Mouse (Mus musculus) heart, embryonic 10.5 days (tissue): ENCODE results near the gene Napsa. TPM values are rescaled to one million over a fixed set of nuclear protein-coding genes. Genes with fewer than 3 reads are reported as not detected.

Source experiments
- DNase-seq: peaks from one replicate; pipeline ENCODE4 v3.0.0-alpha.2; 2017; ENCODE audit warnings: low spot score
- H3K27ac ChIP-seq: fragments of 300-500 bp; sonication (generic); 2 replicates; pipeline ENCODE4 v1.5.1; 2016; ENCODE audit warnings: mild to moderate bottlenecking
- H3K27me3 ChIP-seq: fragments of 300-500 bp; sonication (generic); 2 replicates; pipeline ENCODE4 v1.6.1; 2016; ENCODE audit warnings: mild to moderate bottlenecking; ENCODE audit not compliant: poor library complexity, insufficient read depth, severe bottlenecking
- H3K36me3 ChIP-seq: fragments of 300-500 bp; sonication (generic); 2 replicates; pipeline ENCODE4 v1.6.1; 2016; ENCODE audit warnings: mild to moderate bottlenecking, moderate library complexity
- H3K4me1 ChIP-seq: fragments of 300-500 bp; sonication (generic); 2 replicates; pipeline ENCODE4 v1.6.1; 2016; ENCODE audit warnings: mild to moderate bottlenecking
- H3K4me3 ChIP-seq: fragments of 300-500 bp; sonication (generic); 2 replicates; pipeline ENCODE4 v1.5.1; 2016; ENCODE audit warnings: mild to moderate bottlenecking, moderate library complexity
- H3K9me3 ChIP-seq: fragments of 300-500 bp; sonication (generic); 2 replicates; pipeline ENCODE4 v1.6.1; 2016; ENCODE audit warnings: mild to moderate bottlenecking, moderate library complexity
- WGBS: fragments of 180-500 bp; shearing (Covaris S2); methylation state at CpG from one replicate; pipeline ENCODE4 v1.1.7; 2016; 5-methylcytosine and 5-hydroxymethylcytosine counted together
- polyA plus RNA-seq: library from polyadenylated mRNA; unstranded; fragments of >200 nt; fragmentation: Nextera tagmentation; extraction: Ambion mirVana; gene quantifications from 2 replicates; pipeline ENCODE4 v1.2.1, GENCODE M21; 2016

Napsa gene
- polyA plus RNA-seq, 1 experiment from 2014 or later, result 0.64 TPM

GRCm38 (mm10) chr7:44564486-44564885, 7.7 kb upstream of the Napsa start:
- H3K27me3 ChIP-seq, result peaks cover 9% of the 10 kb centered on the region; the same call in 1 of the 2 replicates
- H3K27ac ChIP-seq, result no peak overlapping the region
- H3K9me3 ChIP-seq, result no peaks in the 10 kb centered on the region
- no peaks in the 10 kb centered on the region for H3K36me3 ChIP-seq
- 76% methylated on average over 10 of the region's 10 CpGs for WGBS
- H3K4me1 ChIP-seq, result no peaks in the 10 kb centered on the region
- no peak for DNase-seq
- H3K4me3 ChIP-seq, result no peak overlapping the region

- H3K4me3 ChIP-seq, result no peak overlapping the region
- H3K4me1 ChIP-seq, result no peaks in the 10 kb centered on the region
- 58% methylated on average over 6 of the region's 6 CpGs for WGBS
- no peaks in the 10 kb centered on the region for H3K9me3 ChIP-seq
- no peaks in the 10 kb centered on the region for H3K36me3 ChIP-seq
- peaks cover 9% of the 10 kb centered on the region; the same call in 1 of the 2 replicates for H3K27me3 ChIP-seq
- H3K27ac ChIP-seq, result no peak overlapping the region
- DNase-seq, result no peak
These were observed 6.8 kb upstream of the Napsa start for GRCm38 (mm10) chr7:44565414-44565813.

GRCm38 (mm10) chr7:44568803-44569202, 3.4 kb upstream of the Napsa start:
- WGBS, result 71% methylated on average over 9 of the region's 9 CpGs
- H3K36me3 ChIP-seq, result no peaks in the 10 kb centered on the region
- no peaks in the 10 kb centered on the region for H3K9me3 ChIP-seq
- no peak for DNase-seq
- H3K4me3 ChIP-seq, result no peak overlapping the region
- H3K27me3 ChIP-seq, result peaks cover 15% of the 10 kb centered on the region; the same call in 1 of the 2 replicates
- no peaks in the 10 kb centered on the region for H3K4me1 ChIP-seq
- no peak overlapping the region for H3K27ac ChIP-seq

GRCm38 (mm10) chr7:44570989-44571388, 1.2 kb upstream of the Napsa start:
- no peak overlapping the region for H3K27ac ChIP-seq
- H3K36me3 ChIP-seq, result no peaks in the 10 kb centered on the region
- H3K4me1 ChIP-seq, result no peaks in the 10 kb centered on the region
- no peaks in the 10 kb centered on the region for H3K9me3 ChIP-seq
- no peak overlapping the region for H3K4me3 ChIP-seq
- peaks cover 7% of the 10 kb centered on the region; the same call in 1 of the 2 replicates for H3K27me3 ChIP-seq
- DNase-seq, result no peak
- WGBS, result 72% methylated on average over 6 of the region's 6 CpGs

GRCm38 (mm10) chr7:44571811-44572210, 369 bp upstream of the Napsa start:
- Histone ChIP-seq H3K27ac (no peak overlapping the region), H3K27me3 (peaks cover 5% of the 10 kb centered on the region; the same call in 1 of the 2 replicates), H3K9me3 (no peaks in the 10 kb centered on the region), H3K36me3 (no peaks in the 10 kb centered on the region), H3K4me3 (no peak overlapping the region), H3K4me1 (no peaks in the 10 kb centered on the region)
- DNase-seq, result no peak
- WGBS, result 81% methylated on average over 4 of the region's 4 CpGs

GRCm38 (mm10) chr7:44572956-44573484, 840 bp downstream of the Napsa start:
- Histone ChIP-seq H3K4me1 (no peaks in the 10 kb centered on the region), H3K27me3 (peaks cover 5% of the 10 kb centered on the region; the same call in 1 of the 2 replicates), H3K36me3 (no peaks in the 10 kb centered on the region), H3K4me3 (no peak overlapping the region), H3K9me3 (no peaks in the 10 kb centered on the region), H3K27ac (no peak overlapping the region)
- no peak for DNase-seq
- WGBS, result 70% methylated on average over 5 of the region's 5 CpGs

- Histone ChIP-seq H3K4me3 (no peak overlapping the region), H3K4me1 (no peaks in the 10 kb centered on the region), H3K27me3 (peaks cover 5% of the 10 kb centered on the region; the same call in 1 of the 2 replicates), H3K9me3 (no peaks in the 10 kb centered on the region), H3K36me3 (no peaks in the 10 kb centered on the region), H3K27ac (no peak overlapping the region)
- no peak for DNase-seq
- 37% methylated on average over 5 of the region's 5 CpGs for WGBS
These were observed 4.2 kb downstream of the Napsa start for GRCm38 (mm10) chr7:44576333-44576844.

- Histone ChIP-seq H3K27me3 (peaks cover 30% of the 10 kb centered on the region), H3K4me3 (no peak overlapping the region)
These were observed 9.5 kb downstream of the Napsa start for GRCm38 (mm10) chr7:44581637-44582036.

GRCm38 (mm10) chr7:44582709-44583108, 10.5 kb downstream of the Napsa start:
- 57% methylated on average over 5 of the region's 5 CpGs for WGBS
- H3K4me1 ChIP-seq, result peaks cover 3% of the 10 kb centered on the region; the same call in 1 of the 2 replicates
- no peak overlapping the region for H3K4me3 ChIP-seq
- peaks cover 41% of the 10 kb centered on the region for H3K27me3 ChIP-seq
- H3K27ac ChIP-seq, result no peak overlapping the region
- H3K9me3 ChIP-seq, result no peaks in the 10 kb centered on the region
- H3K36me3 ChIP-seq, result no peaks in the 10 kb centered on the region
- DNase-seq, result no peak

More at GRCm38 (mm10) chr7:44581637-44582036, 9.5 kb downstream of the Napsa start:
- no peak for DNase-seq
- WGBS, result 47% methylated on average over 6 of the region's 6 CpGs
- H3K9me3 ChIP-seq, result no peaks in the 10 kb centered on the region
- no peak overlapping the region for H3K27ac ChIP-seq
- peaks cover 3% of the 10 kb centered on the region; the same call in 1 of the 2 replicates for H3K4me1 ChIP-seq
- no peaks in the 10 kb centered on the region for H3K36me3 ChIP-seq

- H3K4me1 ChIP-seq, result peaks cover 5% of the 10 kb centered on the region; the same call in 1 of the 2 replicates
- WGBS, result 70% methylated on average over 1 of the region's 1 CpGs
- no peak overlapping the region for H3K27ac ChIP-seq
- H3K4me3 ChIP-seq, result no peak overlapping the region
- H3K27me3 ChIP-seq, result peaks cover 46% of the 10 kb centered on the region
- DNase-seq, result no peak
- no peaks in the 10 kb centered on the region for H3K9me3 ChIP-seq
- no peaks in the 10 kb centered on the region for H3K36me3 ChIP-seq
These were observed 11.0 kb downstream of the Napsa start for GRCm38 (mm10) chr7:44583146-44583545.

- Histone ChIP-seq H3K4me1 (peaks cover 17% of the 10 kb centered on the region), H3K4me3 (no peak overlapping the region), H3K27me3 (peaks cover 57% of the 10 kb centered on the region), H3K27ac (no peak overlapping the region), H3K9me3 (no peaks in the 10 kb centered on the region), H3K36me3 (no peaks in the 10 kb centered on the region)
- 67% methylated on average over 4 of the region's 4 CpGs for WGBS
- no peak for DNase-seq
These were observed 12.2 kb downstream of the Napsa start for GRCm38 (mm10) chr7:44584265-44584804.

GRCm38 (mm10) chr7:44584921-44585320, 12.7 kb downstream of the Napsa start:
- peaks cover 19% of the 10 kb centered on the region for H3K4me1 ChIP-seq
- no peaks in the 10 kb centered on the region for H3K9me3 ChIP-seq
- DNase-seq, result no peak
- no peak overlapping the region for H3K4me3 ChIP-seq
- WGBS, result 84% methylated on average over 6 of the region's 6 CpGs
- H3K27me3 ChIP-seq, result peaks cover 63% of the 10 kb centered on the region
- H3K27ac ChIP-seq, result no peak overlapping the region
- no peaks in the 10 kb centered on the region for H3K36me3 ChIP-seq

GRCm38 (mm10) chr7:44585606-44586005, 13.4 kb downstream of the Napsa start:
- DNase-seq, result no peak
- H3K9me3 ChIP-seq, result no peaks in the 10 kb centered on the region
- 84% methylated on average over 6 of the region's 6 CpGs for WGBS
- peaks cover 70% of the 10 kb centered on the region for H3K27me3 ChIP-seq
- H3K27ac ChIP-seq, result no peak overlapping the region
- H3K4me1 ChIP-seq, result peaks cover 26% of the 10 kb centered on the region
- no peak overlapping the region for H3K4me3 ChIP-seq
- H3K36me3 ChIP-seq, result no peaks in the 10 kb centered on the region
